Mouse (Mus musculus): ENCODE data around the gene Styk1.

The Styk1 gene

DNA sequence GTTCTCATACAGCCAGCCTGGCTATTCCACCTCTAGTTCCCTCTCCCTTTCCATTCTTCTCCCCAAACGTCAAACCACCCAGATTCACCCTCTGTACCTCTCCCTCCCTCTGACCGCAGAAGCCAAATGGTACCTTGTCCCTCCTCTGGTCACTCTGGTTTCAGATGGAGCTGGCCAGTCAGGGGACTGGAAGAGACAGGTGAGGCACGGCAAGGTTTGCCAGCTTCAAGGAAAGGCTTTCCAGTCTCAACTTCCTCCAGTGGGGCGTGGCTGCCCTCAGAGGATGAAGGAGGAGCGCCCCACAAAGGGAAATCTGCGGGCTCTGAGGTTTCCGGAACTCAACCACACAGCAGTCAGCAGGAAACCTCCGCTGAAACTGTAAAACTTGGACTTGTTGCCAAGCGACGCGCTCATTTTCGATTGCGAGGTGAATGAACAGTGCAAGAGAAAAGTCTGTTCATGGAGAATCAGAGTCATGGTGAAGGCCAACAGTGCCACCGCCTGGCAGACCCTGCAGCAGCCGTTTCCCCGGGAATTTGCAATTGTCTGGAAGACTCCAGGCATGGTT is at the start of gene Styk1:
Gene Styk1 (minus strand): TSS at position 246 of the 568 bp plus-strand sequence.
- peak; percentile 96 for ATAC-seq (ENCODE audit: insufficient number of reproducible peaks, low FRiP score, low TSS enrichment)

GRCm38 (mm10) chr6:131403036-131403435 is 49.6 kb upstream of the Styk1 start:
- no peak for ATAC-seq (ENCODE audit: insufficient number of reproducible peaks, low FRiP score, low TSS enrichment)

DNA sequence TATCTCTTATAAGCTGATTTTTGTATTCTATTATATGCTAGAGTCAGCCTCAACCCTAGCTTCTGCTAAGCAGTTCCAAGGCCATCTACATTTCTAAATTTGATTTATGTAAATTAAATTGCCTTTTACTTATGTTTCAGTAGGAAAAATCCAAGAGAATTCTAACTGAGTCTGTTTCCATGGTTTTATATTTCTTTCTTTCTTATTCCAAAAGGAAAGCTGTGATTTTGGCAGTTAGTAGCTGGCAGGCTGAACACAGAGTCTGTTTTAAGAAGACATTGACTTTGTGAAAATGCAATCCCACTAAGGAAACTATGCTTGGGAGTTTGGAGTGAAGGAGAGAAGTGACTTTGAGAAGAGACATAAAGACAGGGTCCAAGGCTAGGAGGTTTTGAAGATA is 49.2 kb upstream of the Styk1 start:
- ATAC-seq (ENCODE audit: insufficient number of reproducible peaks, low FRiP score, low TSS enrichment), result no peak

DNA sequence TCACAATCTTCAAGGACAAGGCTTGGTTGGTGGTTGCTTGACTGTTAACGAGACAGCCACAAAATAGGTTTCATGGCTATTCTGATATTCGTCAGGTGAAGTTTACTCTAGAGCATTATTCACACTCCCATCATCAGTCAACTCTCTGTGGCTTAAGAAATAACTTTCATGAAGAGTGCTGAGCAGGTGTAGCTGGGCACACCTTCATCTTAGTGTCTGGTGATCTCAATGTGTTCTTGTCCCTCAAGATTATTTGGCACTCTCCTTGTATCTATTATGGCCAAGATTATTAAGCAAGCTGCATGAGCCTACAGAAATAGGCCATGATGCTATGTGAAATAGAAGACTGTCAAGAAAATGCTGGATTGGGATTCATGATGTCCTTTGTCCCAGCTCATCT is 47.9 kb upstream of the Styk1 start:
- ATAC-seq (ENCODE audit: insufficient number of reproducible peaks, low FRiP score, low TSS enrichment), result no peak

- no peak for ATAC-seq (ENCODE audit: insufficient number of reproducible peaks, low FRiP score, low TSS enrichment)
These were observed 43.3 kb upstream of the Styk1 start for GRCm38 (mm10) chr6:131396650-131397049.

DNA sequence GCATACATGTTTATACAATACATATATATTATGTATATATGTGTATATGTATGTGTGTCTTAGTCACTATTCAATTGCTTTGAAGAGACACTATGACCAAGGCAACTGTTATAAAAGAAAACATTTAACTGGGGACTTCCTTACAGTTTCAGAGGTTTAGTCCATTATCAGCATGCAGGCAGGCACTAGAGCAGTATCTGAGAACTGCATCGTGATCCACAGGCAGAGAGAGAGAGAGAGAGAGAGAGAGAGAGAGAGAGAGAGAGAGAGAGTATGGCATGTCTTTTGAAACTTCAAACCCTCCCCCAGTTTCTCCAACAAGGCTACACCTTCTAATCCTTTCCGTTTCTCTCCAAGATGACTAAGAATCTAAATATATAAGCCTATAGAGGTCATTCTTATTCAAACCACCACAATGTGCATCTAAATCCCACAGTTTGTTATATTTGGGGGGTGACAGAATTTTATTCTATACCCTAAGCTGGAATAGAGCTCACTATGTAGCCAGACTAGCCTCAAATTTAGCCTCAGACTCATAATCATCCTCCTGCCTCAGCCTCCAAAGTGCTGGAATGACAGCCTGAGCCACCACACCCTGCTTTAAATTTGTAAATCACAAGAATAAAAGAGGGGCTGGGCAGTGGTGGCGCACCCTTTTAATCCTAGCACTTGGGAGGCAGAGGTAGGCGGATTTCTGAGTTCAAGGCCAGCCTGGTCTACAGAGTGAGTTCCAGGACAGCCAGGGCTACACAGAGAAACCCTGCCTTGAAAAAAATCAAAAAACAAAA is 40.7 kb upstream of the Styk1 start:
- no peak for ATAC-seq (ENCODE audit: insufficient number of reproducible peaks, low FRiP score, low TSS enrichment)

DNA sequence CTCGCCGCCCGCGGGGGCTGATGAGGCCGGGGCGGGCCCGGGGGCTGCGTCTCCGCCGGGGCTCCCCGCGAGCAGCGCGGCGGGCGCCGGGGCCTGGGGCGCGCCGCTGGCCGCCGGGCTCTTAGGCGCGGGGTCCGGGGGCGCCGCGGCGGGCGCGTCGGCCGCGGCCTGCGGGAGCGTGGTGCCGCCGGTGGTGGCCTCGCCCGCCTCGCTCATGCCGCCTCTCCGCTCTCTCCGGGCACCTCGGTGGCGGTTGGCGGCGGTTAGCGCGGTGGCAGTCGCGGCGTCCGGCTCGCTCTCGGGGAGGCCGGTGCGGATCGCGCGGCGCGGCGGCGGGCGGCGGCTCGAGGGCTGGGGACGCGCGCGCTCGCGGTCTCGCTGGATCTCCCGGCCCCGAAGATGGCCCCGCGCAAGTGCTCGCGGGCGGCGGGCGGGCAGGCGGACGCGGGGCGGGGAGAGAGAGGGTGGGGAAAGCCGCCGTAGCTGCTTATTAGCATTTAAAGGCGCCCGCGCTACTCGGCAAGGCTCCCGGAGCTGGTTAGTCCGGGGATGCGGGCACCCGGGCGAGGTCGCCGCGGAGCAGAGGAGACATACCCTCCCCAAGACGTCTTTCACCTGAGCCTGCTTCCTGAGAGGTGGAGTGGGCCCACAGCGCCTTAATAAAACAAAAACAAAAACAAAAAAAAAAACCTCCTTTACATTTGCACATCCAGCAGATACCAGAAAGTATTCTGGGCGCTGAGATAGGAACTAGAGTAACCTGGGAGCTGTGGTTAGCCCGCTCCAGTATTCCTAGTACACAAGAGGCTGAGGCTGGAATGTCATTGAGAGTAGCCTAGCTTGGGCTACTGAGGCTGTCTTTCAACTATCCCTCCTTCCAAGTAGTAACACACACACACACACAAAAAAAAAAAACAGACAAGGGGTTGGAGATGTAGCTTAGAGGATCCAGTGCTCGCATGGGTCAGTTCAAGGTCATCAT is 34.9 kb upstream of the Styk1 start, which contains the start of gene Ybx3:
Gene Ybx3 (minus strand): TSS at position 437 of the 982 bp plus-strand sequence.
- peak; percentile 91 for ATAC-seq (ENCODE audit: insufficient number of reproducible peaks, low FRiP score, low TSS enrichment)

GRCm38 (mm10) chr6:131387221-131388039 is 34.0 kb upstream of the Styk1 start:
- peak; percentile 29; the same call in 1 of the 2 replicates for ATAC-seq (ENCODE audit: insufficient number of reproducible peaks, low FRiP score, low TSS enrichment)

DNA sequence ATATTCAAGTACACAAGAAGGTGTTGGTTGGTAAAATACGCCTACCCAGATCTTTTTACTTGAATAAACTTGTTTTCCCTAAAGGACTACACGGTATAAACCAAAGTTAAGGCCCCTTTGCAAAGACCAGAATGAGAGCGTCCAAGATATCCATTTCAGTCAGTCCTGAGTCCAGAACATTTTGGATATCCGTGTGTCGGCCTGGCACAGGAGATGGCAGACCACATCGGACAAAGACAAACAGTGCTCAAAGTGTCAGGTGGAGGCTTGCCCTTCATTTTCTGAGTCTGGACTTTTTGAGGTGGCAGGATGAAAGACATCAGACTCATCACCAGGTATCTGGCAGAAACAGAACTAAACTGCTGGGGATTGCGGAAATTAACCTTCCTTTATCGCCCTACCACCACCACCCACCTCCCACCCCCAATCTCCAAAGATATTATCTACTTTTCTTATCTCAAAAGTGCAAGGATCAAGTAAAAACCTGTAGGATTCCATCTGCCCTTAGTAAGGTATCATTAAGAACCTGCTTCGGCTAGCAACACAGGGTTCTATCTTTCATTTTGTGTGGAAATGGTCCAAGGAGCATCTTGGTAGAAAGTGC is 33.1 kb upstream of the Styk1 start:
- no peak for ATAC-seq (ENCODE audit: insufficient number of reproducible peaks, low FRiP score, low TSS enrichment)

DNA sequence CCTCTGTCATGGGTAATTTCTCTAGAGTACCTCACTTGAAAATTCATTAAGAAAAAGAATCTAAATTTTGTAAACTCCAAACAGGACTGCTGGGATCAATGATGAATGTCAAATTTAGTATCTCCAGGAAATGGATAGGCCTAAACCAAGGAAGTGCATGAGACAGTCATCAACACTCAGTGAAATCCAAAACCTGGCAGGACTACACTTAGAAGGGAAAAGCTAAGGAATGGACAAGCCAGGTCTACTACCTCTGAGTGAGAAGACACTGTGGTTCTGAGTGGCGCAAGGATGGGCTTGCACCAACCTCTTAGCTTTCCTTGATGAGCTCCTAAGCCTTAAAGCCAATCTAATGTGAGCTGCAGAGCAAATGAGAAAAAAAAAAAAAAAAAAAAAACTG is 32.1 kb upstream of the Styk1 start:
- ATAC-seq (ENCODE audit: insufficient number of reproducible peaks, low FRiP score, low TSS enrichment), result no peak

DNA sequence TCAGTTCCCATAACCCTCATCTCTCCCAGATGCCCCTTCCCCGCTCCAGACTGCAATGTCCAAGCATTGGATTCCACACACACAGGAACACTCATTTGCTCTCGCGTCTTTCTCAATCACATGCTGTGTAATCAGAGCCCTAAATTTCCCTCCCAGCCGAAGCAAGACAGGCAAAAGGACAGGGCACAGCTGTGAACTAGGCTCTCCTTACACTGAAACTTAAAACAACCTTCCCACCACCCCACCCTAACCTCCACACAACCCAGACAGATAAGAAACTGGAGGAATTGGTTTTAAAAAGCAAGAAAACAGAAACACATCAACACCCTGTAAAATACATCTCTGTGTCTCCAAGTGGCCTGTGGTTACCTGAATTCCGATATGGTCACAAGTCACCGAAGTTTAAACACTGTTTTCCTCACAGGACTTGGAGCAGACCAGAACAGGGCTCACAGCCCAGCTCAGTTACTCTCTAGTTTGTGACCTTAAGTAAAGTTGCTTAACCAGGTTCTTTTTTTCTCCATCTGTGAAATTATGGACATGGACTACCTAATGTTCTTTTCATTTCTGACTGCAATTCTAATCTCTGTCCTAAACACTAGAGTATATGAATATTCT is 30.4 kb upstream of the Styk1 start:
- no peak for ATAC-seq (ENCODE audit: insufficient number of reproducible peaks, low FRiP score, low TSS enrichment)

GRCm38 (mm10) chr6:131382984-131383337 is 29.6 kb upstream of the Styk1 start:
- ATAC-seq (ENCODE audit: insufficient number of reproducible peaks, low FRiP score, low TSS enrichment), result no peak

DNA sequence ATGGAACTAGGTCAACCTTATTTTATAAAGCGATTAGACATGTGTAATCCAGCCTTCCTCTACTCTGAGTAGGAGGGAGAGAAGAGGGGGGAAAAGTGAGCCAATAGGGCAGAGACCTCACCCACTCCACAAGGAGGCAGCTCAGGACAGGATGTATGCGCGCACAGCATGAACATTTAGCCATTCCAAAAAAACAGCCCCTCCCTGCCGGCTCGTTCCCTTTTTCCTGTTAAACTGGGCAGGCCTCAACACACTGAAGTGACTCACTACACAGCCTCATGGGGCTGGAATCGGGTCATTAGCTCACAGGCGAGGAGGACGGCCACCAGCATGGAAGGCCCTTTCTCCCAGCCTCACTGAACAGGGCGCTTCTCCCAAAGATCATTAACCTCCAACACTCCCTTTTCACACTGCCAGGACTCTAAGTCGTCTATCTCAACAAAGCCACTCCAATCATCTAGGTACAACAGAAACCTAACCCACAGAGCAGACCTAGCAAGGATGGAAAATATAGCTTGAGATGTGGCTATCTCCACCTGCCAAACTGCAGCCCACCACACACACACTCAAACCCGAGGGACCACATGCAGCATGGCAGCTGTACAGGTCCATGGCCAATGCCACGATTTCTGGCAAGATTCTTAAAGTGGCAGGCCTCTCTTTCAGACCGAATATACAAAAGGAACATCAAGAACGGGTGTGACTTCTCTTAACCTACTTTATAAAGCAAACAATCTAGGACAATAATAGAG is 29.0 kb upstream of the Styk1 start:
- peak; percentile 78 for ATAC-seq (ENCODE audit: insufficient number of reproducible peaks, low FRiP score, low TSS enrichment)

DNA sequence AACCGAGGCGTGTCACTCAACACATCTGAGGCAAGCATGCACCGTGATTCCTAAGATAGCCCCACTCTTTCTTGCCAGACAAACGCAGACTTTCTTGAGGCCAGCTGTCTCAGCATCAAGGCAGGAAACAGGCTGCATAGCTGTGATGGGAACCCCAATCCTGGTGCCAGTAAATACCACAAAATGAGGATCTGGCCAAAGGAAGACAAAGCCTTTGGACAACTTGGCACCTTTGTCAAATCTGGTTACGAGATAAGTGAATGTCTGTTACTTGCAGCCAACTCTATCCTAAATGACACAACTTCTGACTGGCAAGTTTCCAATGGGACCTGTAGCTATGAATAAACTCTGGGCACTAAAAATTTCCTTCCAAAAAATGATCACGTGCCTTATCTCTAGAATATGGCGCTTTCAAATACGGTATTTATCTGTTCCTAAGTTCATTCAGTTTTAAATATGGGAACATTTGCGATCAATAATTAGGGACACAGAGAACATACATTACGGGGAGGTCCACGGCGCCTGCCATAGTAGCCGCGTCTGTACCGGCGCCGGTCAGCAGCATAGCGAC is 25.5 kb upstream of the Styk1 start:
- no peak for ATAC-seq (ENCODE audit: insufficient number of reproducible peaks, low FRiP score, low TSS enrichment)

- ATAC-seq (ENCODE audit: insufficient number of reproducible peaks, low FRiP score, low TSS enrichment), result no peak
These were observed 24.0 kb upstream of the Styk1 start for GRCm38 (mm10) chr6:131377378-131377777.

DNA sequence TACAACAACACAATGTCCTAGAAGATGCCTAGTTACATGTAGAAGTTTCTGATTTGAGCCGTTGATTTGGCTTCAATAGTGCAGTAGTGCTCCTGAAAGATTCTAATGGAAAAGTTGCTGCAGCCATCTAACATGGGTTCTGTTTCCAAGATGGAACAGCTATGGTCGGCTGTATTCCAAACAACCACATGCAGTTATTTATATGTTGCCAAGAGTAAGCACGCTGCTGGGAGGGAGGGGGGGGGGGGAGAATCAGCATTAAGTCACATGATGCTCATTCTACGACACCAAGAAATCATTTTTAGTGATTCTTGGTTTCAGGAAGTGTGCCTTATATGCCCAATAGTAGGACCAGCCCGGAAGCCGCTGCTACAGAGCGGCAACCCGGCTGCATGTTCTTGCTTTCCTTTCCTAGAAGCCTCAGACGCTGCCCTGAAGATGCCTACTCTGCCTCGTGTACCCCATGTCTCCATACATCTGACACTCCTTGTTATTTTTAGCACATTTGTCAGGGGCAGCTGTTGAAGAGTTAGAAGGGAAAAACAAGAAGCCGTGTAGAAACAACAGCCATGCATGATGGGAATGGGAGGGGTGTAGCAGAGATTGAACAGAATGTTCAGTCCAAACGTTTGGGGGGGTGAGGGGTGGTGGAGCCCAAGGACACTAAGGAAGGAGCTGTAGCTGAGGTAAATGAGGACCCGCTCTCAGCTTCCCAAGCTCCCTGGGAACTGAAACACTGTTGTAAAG is 21.4 kb upstream of the Styk1 start:
- no peak for ATAC-seq (ENCODE audit: insufficient number of reproducible peaks, low FRiP score, low TSS enrichment)

GRCm38 (mm10) chr6:131373160-131373559 is 19.8 kb upstream of the Styk1 start:
- no peak for ATAC-seq (ENCODE audit: insufficient number of reproducible peaks, low FRiP score, low TSS enrichment)

GRCm38 (mm10) chr6:131370767-131371166 is 17.4 kb upstream of the Styk1 start:
- no peak for ATAC-seq (ENCODE audit: insufficient number of reproducible peaks, low FRiP score, low TSS enrichment)

All from cerebellum, adult (tissue).